Mouse (Mus musculus) right cerebral cortex, adult 18-20 months (tissue): Measurements from ENCODE around the gene Srek1.

Experiments used
- DNase-seq: peaks from one replicate; pipeline ENCODE4 v3.0.0; 2022; ENCODE audit warnings: mixed read lengths

The Srek1 gene

DNA sequence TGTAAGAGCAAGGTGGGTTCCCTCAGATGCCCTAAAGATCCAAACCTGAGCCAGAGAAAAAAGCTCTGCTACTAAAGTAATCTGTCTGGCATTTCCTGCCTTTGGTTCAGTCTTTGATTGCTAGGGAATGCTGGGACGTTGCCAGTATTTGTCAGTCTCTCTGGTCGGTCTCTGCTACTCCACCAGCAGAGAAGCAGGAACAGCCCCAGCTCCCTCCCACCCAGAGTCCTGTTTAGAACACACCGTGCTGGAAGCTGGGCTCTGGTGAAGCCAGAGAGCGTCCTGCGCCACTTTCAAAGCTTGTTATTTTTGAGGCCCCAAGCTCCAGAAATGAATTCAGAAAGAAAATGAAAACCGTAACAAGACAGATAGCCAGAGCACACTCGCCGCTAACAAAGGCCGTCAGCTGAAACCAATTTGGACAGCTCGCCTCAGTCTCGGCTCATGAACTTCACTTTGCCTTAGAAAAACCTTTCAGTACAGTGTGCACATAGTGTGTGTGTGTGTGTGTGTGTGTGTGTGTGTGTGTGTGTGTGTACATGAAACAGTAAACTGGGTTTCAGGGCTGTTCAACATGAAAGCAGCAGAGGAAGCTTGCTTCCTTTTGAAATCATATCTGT is 62.9 kb downstream of the Srek1 start:
- DNase-seq = peak; percentile 31

DNA sequence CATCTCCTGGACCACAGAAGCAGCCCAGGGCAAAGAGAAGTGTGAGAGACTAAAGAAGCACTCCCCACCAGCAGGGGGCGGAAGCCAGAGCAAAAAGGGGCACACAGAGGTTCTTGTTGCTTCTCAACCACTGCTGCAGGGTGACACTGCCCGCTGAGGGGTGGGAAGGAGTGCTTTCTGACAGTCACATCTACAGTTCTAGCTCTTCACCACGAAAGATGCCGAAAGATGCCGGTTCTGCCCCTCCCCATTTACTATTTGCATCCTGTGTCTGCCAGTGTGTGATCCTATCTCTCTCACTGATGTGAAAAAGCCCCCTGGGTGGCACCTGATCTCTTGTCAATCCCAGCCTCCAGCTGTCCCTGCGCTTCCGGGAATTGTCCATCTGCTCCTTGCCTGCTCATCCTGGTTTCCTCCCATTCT is 64.0 kb downstream of the Srek1 start:
- no peak for DNase-seq

DNA sequence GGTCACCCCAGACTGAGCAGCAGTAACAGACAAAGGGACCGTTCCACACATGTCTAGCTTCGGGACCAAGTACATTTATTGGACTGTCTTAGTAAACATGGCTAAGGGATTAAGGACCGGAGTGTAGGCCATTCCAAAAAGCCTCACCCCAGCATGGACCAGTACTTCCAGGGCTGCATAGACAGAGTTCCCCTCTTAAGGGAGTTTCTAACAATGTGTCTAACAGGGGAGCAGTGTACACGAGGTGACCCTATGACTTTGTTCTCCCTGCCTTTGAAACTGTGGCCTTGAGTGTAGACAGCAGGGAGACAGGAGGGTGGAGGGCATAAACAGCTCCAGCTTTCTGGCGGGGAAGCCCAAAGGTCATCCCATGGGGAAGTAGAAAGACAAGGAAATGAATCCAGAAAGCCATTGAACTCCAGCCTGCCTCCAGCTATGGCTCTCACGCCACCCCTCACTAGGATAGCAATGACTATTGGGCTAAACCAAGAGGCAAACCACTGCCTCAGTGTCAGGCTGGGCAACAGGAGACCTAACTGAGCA is 68.9 kb downstream of the Srek1 start:
- DNase-seq = no peak

DNA sequence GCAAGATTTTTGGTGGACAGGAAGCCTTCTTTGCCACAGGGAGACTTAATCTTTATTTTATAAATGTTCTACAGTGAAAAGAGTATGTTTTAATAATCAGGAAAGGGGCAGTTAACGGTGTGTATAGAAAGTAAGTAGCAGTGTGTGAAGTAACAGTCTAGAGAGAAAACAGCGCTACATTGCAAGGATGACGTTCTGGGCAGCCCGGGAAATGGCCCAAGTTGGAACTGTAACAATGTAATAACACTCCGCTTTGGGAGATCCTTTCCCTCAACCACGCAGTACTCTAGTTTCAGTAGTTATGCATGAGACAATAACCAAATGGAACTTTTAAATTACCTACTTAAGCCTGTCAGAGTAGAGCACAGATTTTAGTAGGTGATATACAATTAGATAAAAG is 70.6 kb downstream of the Srek1 start:
- no peak for DNase-seq

DNA sequence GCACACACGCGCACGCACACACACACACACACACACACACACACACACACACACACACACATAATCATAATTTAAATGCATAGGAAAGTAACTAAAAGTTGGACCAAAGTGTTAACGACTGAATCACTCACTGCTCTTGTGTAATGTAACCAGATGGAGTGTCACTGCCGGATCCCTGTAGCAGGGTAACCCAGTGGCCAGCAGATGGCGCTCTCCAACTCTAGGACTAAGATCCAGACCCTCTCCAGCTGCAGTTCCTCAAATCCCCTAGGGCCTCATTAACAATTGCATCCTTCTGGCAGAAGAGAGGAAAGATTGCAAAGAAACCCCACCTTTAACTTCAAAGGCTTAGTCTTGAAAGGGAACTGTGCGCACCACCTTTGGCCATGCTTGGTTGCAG is 71.0 kb downstream of the Srek1 start:
- DNase-seq = peak; percentile 63

DNA sequence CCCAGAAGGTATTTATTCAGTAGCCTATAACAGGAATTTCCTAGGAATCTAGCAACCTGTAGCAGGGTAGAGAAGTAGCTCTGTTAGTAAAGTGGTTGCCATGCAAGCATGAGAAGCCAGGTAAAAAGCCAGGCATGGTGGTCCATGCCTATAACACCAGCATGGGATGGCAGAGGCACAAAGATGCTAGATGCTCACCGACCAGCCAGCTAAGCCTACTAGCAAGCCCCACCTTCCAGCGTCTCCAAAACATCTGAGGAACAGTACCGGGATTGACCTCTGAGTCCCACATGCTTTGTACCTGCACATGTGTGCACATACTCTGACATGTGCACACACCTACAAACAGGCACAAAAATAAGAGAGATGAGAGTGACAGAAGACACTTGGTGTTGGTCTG is 72.1 kb downstream of the Srek1 start:
- DNase-seq = no peak

DNA sequence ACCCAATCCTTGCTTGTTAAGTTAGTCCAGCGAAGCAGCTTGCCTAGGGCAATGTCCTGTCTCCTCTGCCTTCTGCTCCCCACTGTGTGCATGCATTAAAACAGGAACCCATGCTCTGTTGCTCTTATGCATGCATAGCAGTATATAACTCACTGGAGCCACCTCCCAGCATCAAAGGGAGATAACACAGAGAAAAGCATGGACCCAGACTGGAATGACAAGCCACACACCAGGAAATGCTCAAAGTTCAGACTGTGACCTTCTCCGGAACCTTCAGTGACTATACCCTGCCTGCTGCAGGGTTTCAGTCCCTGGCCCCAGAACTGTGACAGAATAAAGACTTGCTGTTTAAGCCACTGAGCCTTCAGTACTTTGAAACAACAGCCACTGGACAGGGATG is 73.7 kb downstream of the Srek1 start:
- no peak for DNase-seq

DNA sequence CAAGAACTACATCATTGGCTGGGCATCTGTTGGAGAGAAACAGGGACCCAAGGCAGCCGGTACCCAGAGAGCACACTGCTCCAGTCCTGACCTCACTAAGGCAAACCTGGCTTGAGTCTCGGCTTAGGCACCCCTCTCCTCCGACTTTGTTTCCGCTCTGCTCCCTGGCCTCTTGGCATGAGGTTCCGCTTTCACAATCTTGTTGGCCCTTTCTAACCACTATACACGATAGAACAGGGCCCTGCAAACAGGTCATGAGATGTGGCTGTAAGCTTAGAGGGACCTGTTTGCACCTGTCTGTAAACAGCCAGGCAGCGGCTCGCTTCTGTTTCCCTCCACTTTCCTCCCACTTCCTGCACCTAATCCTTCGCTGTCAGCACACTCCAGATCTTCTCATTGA is 76.4 kb downstream of the Srek1 start:
- DNase-seq = no peak

DNA sequence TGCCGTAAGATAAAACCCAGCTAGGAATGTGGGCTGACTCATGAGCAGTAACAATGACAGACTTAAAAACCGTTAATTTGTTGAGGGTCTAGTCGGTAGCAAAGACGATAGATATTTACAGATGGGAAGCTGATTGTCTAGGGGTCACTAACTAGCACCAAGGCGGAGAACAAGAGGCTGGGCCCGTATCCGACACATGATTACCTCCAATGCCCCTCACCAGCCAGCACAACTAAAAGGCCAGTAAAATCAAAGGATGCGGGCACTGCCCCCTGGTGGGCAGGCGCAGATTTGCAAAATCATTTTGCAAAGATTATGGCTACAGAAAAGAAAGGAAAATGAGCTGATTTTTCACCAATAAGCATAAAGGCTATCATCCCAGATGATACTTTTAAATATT is 78.2 kb downstream of the Srek1 start:
- DNase-seq = no peak

DNA sequence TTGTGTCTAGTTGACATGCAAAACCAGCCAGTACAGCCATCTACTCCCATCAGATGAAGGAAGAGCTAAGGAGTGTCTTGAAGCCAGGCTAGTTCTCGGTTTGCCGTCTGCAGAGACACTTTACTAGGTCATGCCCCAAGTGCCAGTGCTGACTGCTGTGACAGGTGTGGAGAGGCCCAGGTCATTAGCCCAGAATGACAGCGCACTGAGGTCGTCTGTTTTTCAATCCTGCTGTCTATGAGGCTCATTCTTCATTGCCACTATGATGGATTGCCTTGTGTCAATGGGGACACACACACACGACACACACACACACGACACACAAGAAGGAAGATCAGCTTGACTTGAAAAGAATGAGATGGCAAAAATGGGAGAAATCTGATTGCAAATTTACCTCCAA is 79.0 kb downstream of the Srek1 start:
- DNase-seq = no peak
